Mouse (Mus musculus) midbrain, embryonic 14.5 days (tissue): ENCODE data around the gene Tcp11x2. TPM values are rescaled to one million over a fixed set of nuclear protein-coding genes. Genes with fewer than 3 reads are reported as not detected.

Experiments
- ATAC-seq: fragments of 200-750 bp; cut with Nextera tagmentation; 2 replicates; pipeline ENCODE4 v1.8.0; 2017; ENCODE audit warnings: moderate number of reproducible peaks, moderate library complexity; ENCODE audit not compliant: low FRiP score, low TSS enrichment
- DNase-seq: peaks from one replicate; pipeline ENCODE4 v3.0.0-alpha.2; 2015
- H3K27ac ChIP-seq: fragments of 300-500 bp; sonication (generic); replicated peaks from 2 replicates; pipeline ENCODE4 v1.5.1; 2014; ENCODE audit warnings: mild to moderate bottlenecking, low read depth, low read length, moderate library complexity
- H3K27me3 ChIP-seq: fragments of 300-500 bp; sonication (generic); 2 replicates; pipeline ENCODE4 v1.6.1; 2014; ENCODE audit warnings: low read length, control low read depth, mixed read lengths; ENCODE audit not compliant: control insufficient read depth, insufficient read depth
- H3K36me3 ChIP-seq: fragments of 300-500 bp; sonication (generic); 2 replicates; pipeline ENCODE4 v1.6.1; 2014; ENCODE audit warnings: low read length, control low read depth; ENCODE audit not compliant: control insufficient read depth, insufficient read depth
- H3K4me1 ChIP-seq: fragments of 300-500 bp; sonication (generic); 2 replicates; pipeline ENCODE4 v1.6.1; 2014; ENCODE audit warnings: mild to moderate bottlenecking, antibody characterized with exemption, low read length, control low read depth; ENCODE audit not compliant: control insufficient read depth, insufficient read depth
- H3K4me2 ChIP-seq: fragments of 300-500 bp; sonication (generic); 2 replicates; pipeline ENCODE4 v1.6.1; 2014; ENCODE audit warnings: mild to moderate bottlenecking, low read length, moderate library complexity
- H3K4me3 ChIP-seq: fragments of 300-500 bp; sonication (generic); replicated peaks from 2 replicates; pipeline ENCODE4 v1.5.1; 2014; ENCODE audit warnings: low read depth, low read length
- H3K9ac ChIP-seq: fragments of 300-500 bp; sonication (generic); replicated peaks from 2 replicates; pipeline ENCODE4 v1.6.1; 2014; ENCODE audit warnings: mild to moderate bottlenecking, low read length, moderate library complexity
- H3K9me3 ChIP-seq: fragments of 300-500 bp; sonication (generic); 2 replicates; pipeline ENCODE4 v1.6.1; 2016; ENCODE audit warnings: low read length, control low read depth, mixed read lengths; ENCODE audit not compliant: control insufficient read depth
- WGBS: fragments of 180-500 bp; shearing (Covaris S2); extraction: QIAGEN DNeasy Blood & Tissue Kit; methylation state at CpG from one replicate; pipeline ENCODE4 v1.1.7; 2014; 5-methylcytosine and 5-hydroxymethylcytosine counted together
- polyA plus RNA-seq: library from polyadenylated mRNA; unstranded; fragments of >200 nt; fragmentation: Nextera tagmentation; extraction: Ambion mirVana; gene quantifications from 2 replicates; pipeline ENCODE4 v1.2.1, GENCODE M21; 2014

Tcp11x2 gene
- not detected in 2 replicates for polyA plus RNA-seq

- Histone ChIP-seq H3K27ac (no peak within 1 kb of the TSS), H3K27me3 (no peaks in the 10 kb centered on the region), H3K4me1 (no peaks in the 10 kb centered on the region), H3K4me2 (no peak within 1 kb of the TSS), H3K4me3 (no peak within 1 kb of the TSS), H3K36me3 (no peaks in the 10 kb centered on the region), H3K9me3 (no peaks in the 10 kb centered on the region), H3K9ac (no peak within 1 kb of the TSS)
- 67% methylated on average over 1 of the region's 1 CpGs for WGBS
- DNase-seq: no peak
- ATAC-seq: no peak
Observed at GRCm38 (mm10) chrX:135693633-135694032, at the start of gene Tcp11x2. Gene Tcp11x2, minus strand, starts transcription at chrX:135693790.

GRCm38 (mm10) chrX:135743056-135743355 lies 49.4 kb upstream of the Tcp11x2 start:
- peak; percentile 22; the same call in 1 of the 2 replicates for ATAC-seq
- peak overlapping the region; percentile 46 for H3K4me3 ChIP-seq
- WGBS: 18% methylated on average over 7 of the region's 7 CpGs
- H3K4me2 ChIP-seq: peak overlapping the region; percentile 67
- peak overlapping the region; percentile 58 for H3K9ac ChIP-seq
- no peaks in the 10 kb centered on the region for H3K27me3 ChIP-seq
- H3K4me1 ChIP-seq: no peaks in the 10 kb centered on the region
- no peaks in the 10 kb centered on the region for H3K36me3 ChIP-seq
- H3K9me3 ChIP-seq: no peaks in the 10 kb centered on the region
- H3K27ac ChIP-seq: peak overlapping the region; percentile 89
- no peak for DNase-seq

GRCm38 (mm10) chrX:135742304-135743055 lies 48.9 kb upstream of the Tcp11x2 start, which contains the start of the genes Armcx5 and Gprasp1:
Gene Armcx5, plus strand, starts transcription at chrX:135742733.
Gene Gprasp1, plus strand, starts transcription at chrX:135742733.
- Histone ChIP-seq H3K27ac (peak within 1 kb of the TSS; percentile 89), H3K9me3 (no peaks in the 10 kb centered on the region), H3K4me1 (no peaks in the 10 kb centered on the region), H3K27me3 (no peaks in the 10 kb centered on the region), H3K36me3 (no peaks in the 10 kb centered on the region), H3K9ac (peak within 1 kb of the TSS; percentile 58), H3K4me2 (peak within 1 kb of the TSS; percentile 67), H3K4me3 (peak within 1 kb of the TSS; percentile 46)
- peak; percentile 95 for DNase-seq
- peak; percentile 97 for ATAC-seq
- 20% methylated on average over 48 of the region's 48 CpGs for WGBS

GRCm38 (mm10) chrX:135738730-135739520 lies 45.3 kb upstream of the Tcp11x2 start:
- no peak for DNase-seq
- no peaks in the 10 kb centered on the region for H3K36me3 ChIP-seq
- 94% methylated on average over 2 of the region's 2 CpGs for WGBS
- no peak overlapping the region for H3K4me3 ChIP-seq
- no peaks in the 10 kb centered on the region for H3K27me3 ChIP-seq
- H3K4me1 ChIP-seq: no peaks in the 10 kb centered on the region
- no peak overlapping the region for H3K9ac ChIP-seq
- H3K4me2 ChIP-seq: no peak overlapping the region
- H3K9me3 ChIP-seq: no peaks in the 10 kb centered on the region
- no peak for ATAC-seq
- no peak overlapping the region for H3K27ac ChIP-seq

GRCm38 (mm10) chrX:135725161-135725560 lies 31.6 kb upstream of the Tcp11x2 start, which contains the start of gene Tmsb15a:
Gene Tmsb15a, minus strand, starts transcription at chrX:135725261.
- WGBS: 87% methylated on average over 10 of the region's 10 CpGs
- DNase-seq (no peak), ATAC-seq (no peak)
- Histone ChIP-seq H3K4me2 (no peak within 1 kb of the TSS), H3K36me3 (no peaks in the 10 kb centered on the region), H3K9me3 (no peaks in the 10 kb centered on the region), H3K9ac (no peak within 1 kb of the TSS), H3K4me1 (no peaks in the 10 kb centered on the region), H3K4me3 (no peak within 1 kb of the TSS), H3K27me3 (no peaks in the 10 kb centered on the region), H3K27ac (no peak within 1 kb of the TSS)

- Histone ChIP-seq H3K9me3 (no peaks in the 10 kb centered on the region), H3K4me1 (no peaks in the 10 kb centered on the region), H3K4me3 (no peak overlapping the region), H3K27ac (no peak overlapping the region), H3K27me3 (no peaks in the 10 kb centered on the region), H3K9ac (no peak overlapping the region), H3K36me3 (no peaks in the 10 kb centered on the region), H3K4me2 (no peak overlapping the region)
- no peak for ATAC-seq
- WGBS: 76% methylated on average over 2 of the region's 2 CpGs
- DNase-seq: no peak
Observed at GRCm38 (mm10) chrX:135712845-135713244, 19.3 kb upstream of the Tcp11x2 start.

- peak; percentile 0 for DNase-seq
- Histone ChIP-seq H3K4me2 (no peak overlapping the region), H3K36me3 (no peaks in the 10 kb centered on the region), H3K4me3 (no peak overlapping the region), H3K9me3 (no peaks in the 10 kb centered on the region), H3K27me3 (no peaks in the 10 kb centered on the region), H3K9ac (no peak overlapping the region), H3K4me1 (no peaks in the 10 kb centered on the region), H3K27ac (no peak overlapping the region)
- no peak for ATAC-seq
- 56% methylated on average over 2 of the region's 2 CpGs for WGBS
Observed at GRCm38 (mm10) chrX:135704349-135704748, 10.8 kb upstream of the Tcp11x2 start.

- WGBS: 92% methylated on average over 1 of the region's 1 CpGs
- H3K4me3 ChIP-seq: no peak overlapping the region
- no peak for ATAC-seq
Observed at GRCm38 (mm10) chrX:135703111-135703510, 9.5 kb upstream of the Tcp11x2 start.

More at GRCm38 (mm10) chrX:135703111-135703510, 9.5 kb upstream of the Tcp11x2 start:
- Histone ChIP-seq H3K4me2 (no peak overlapping the region), H3K4me1 (no peaks in the 10 kb centered on the region), H3K9ac (no peak overlapping the region), H3K36me3 (no peaks in the 10 kb centered on the region), H3K9me3 (no peaks in the 10 kb centered on the region), H3K27ac (no peak overlapping the region), H3K27me3 (no peaks in the 10 kb centered on the region)
- DNase-seq: no peak
